In genomic region chr17:14643996-14644395, GRCm38 (mm10) we compare ENCODE assay signal across 19 mouse cellular contexts.
"Had no signal": no experiment of that assay in that cellular context is flagged by ENCODE, and none has a peak within 500 bp of the region (broad histone marks: within the 10 kb centered on the region; RNA-seq: fewer than 3 reads in every experiment).

No protein-coding gene starts in this region.

- H3K27me3 ChIP-seq: limb, embryonic 12.5 days; liver, embryonic 13.5 days; neural tube, embryonic 12.5 days; neural tube, embryonic 15.5 days had no signal

- H3K4me3 ChIP-seq: layer of hippocampus, adult 2 months; limb, embryonic 12.5 days; liver, embryonic 13.5 days; neural tube, embryonic 12.5 days; neural tube, embryonic 15.5 days had no signal

- H3K9ac ChIP-seq: limb, embryonic 12.5 days; liver, embryonic 13.5 days; neural tube, embryonic 12.5 days; neural tube, embryonic 15.5 days had no signal

- DNase-seq: kidney, adult 2 months; kidney, postnatal 25 days; layer of hippocampus, adult 9-11 months; liver, embryonic 13.5 days; lung, adult 2 months; lung, postnatal 14 days; lung, postnatal 4 days; midbrain, embryonic 14.5 days; right cerebral cortex, adult 18-20 months; right cerebral cortex, postnatal 14 days; right cerebral cortex, postnatal 4 days; thymus, adult 18-20 months; thymus, postnatal 36 days had no signal

- H3K27ac ChIP-seq: kidney, postnatal 0 days; layer of hippocampus, adult 2 months; limb, embryonic 12.5 days; liver, embryonic 13.5 days; neural tube, embryonic 12.5 days; neural tube, embryonic 15.5 days had no signal

- H3K36me3 ChIP-seq: limb, embryonic 12.5 days; liver, embryonic 13.5 days; neural tube, embryonic 12.5 days; neural tube, embryonic 15.5 days had no signal

- H3K4me2 ChIP-seq: limb, embryonic 12.5 days; liver, embryonic 13.5 days; midbrain, embryonic 11.5 days; neural tube, embryonic 12.5 days; neural tube, embryonic 15.5 days had no signal

- H3K9me3 ChIP-seq: limb, embryonic 12.5 days; liver, embryonic 13.5 days; neural tube, embryonic 12.5 days; neural tube, embryonic 15.5 days had no signal

- H3K4me1 ChIP-seq: limb, embryonic 12.5 days; liver, embryonic 13.5 days; neural tube, embryonic 12.5 days had no signal
